Mouse (Mus musculus) lung, postnatal 0 days (tissue): ENCODE results near the gene Ccdc194.

Source experiments
- CTCF ChIP-seq: IDR thresholded peaks from 2 replicates; pipeline ENCODE4 v1.5.1; 2016; ENCODE audit warnings: antibody characterized with exemption, mild to moderate bottlenecking
- EP300 ChIP-seq: IDR thresholded peaks from 2 replicates; pipeline ENCODE4 v1.6.1; 2016; ENCODE audit warnings: antibody characterized with exemption, mild to moderate bottlenecking, control low read depth

- TF ChIP-seq CTCF (no peak), EP300 (no peak)
These were observed 55.2 kb downstream of the Ccdc194 start for GRCm38 (mm10) chr8:71470146-71470912.
